Mouse (Mus musculus) hindbrain, embryonic 13.5 days (tissue): ENCODE data around the gene Slc24a2. TPM values are rescaled to one million over a fixed set of nuclear protein-coding genes. Genes with fewer than 3 reads are reported as not detected.
A peak's percentile ranks its signal among the peaks of the same experiment; 100 is the strongest.

ENCODE experiments used
- ATAC-seq: fragments of 200-750 bp; cut with Nextera tagmentation; 2 replicates; pipeline ENCODE4 v1.8.0; 2017; ENCODE audit warnings: moderate TSS enrichment; ENCODE audit not compliant: low FRiP score
- H3K27ac ChIP-seq: fragments of 300-500 bp; sonication (generic); 2 replicates; pipeline ENCODE4 v1.5.1; 2015; ENCODE audit warnings: inconsistent platforms, mild to moderate bottlenecking, moderate library complexity
- H3K27me3 ChIP-seq: fragments of 300-500 bp; sonication (generic); 2 replicates; pipeline ENCODE4 v1.6.1; 2015; ENCODE audit warnings: mild to moderate bottlenecking, inconsistent platforms
- H3K36me3 ChIP-seq: fragments of 300-500 bp; sonication (generic); 2 replicates; pipeline ENCODE4 v1.6.1; 2015; ENCODE audit warnings: mild to moderate bottlenecking, inconsistent platforms
- H3K4me1 ChIP-seq: fragments of 300-500 bp; sonication (generic); replicated peaks from 2 replicates; pipeline ENCODE4 v1.6.1; 2015; ENCODE audit warnings: inconsistent platforms
- H3K4me2 ChIP-seq: fragments of 300-500 bp; sonication (generic); 2 replicates; pipeline ENCODE4 v1.6.1; 2015; ENCODE audit warnings: inconsistent platforms, mild to moderate bottlenecking, moderate library complexity
- H3K4me3 ChIP-seq: fragments of 300-500 bp; sonication (generic); 2 replicates; pipeline ENCODE4 v1.5.1; 2015; ENCODE audit warnings: mild to moderate bottlenecking, inconsistent platforms
- H3K9ac ChIP-seq: fragments of 300-500 bp; sonication (generic); 2 replicates; pipeline ENCODE4 v1.6.1; 2015; ENCODE audit warnings: mild to moderate bottlenecking, inconsistent platforms
- H3K9me3 ChIP-seq: fragments of 300-500 bp; sonication (generic); 2 replicates; pipeline ENCODE4 v1.6.1; 2016; ENCODE audit warnings: inconsistent platforms
- WGBS: fragments of 180-500 bp; shearing (Covaris S2); methylation state at CpG from one replicate; pipeline ENCODE4 v1.1.7; 2015; 5-methylcytosine and 5-hydroxymethylcytosine counted together
- polyA plus RNA-seq: library from polyadenylated mRNA; unstranded; fragments of >200 nt; fragmentation: Nextera tagmentation; extraction: Ambion mirVana; gene quantifications from 2 replicates; pipeline ENCODE4 v1.2.1, GENCODE M21; 2015

Slc24a2 gene
- polyA plus RNA-seq, 1 experiment from 2014 or later = 2.7 TPM

DNA sequence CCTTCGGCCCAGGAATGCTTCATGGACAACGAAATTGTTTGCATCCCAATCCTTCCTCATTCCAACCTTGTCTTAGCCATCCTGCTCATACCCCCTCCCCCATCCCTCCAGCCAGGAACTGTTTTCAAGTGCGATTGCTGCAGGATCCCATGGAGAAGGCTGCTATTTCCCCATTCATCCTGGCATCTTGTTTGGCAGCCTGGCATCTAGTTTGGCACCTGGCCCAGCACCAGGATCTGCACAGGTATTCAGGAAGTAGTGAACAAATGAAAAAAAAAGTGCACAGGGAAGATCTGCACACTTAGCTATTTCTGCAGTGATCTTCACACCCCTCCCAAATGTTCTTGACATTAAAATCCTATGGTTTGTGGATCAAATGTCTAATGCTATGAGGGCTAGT is 53.2 kb downstream of the Slc24a2 start:
- H3K4me1 ChIP-seq = no peaks in the 10 kb centered on the region
- H3K4me2 ChIP-seq = no peak overlapping the region
- ATAC-seq = no peak
- no peak overlapping the region for H3K4me3 ChIP-seq
- 68% methylated on average over 3 of the region's 3 CpGs for WGBS
- H3K9ac ChIP-seq = no peak overlapping the region
- no peak overlapping the region for H3K27ac ChIP-seq
- H3K27me3 ChIP-seq = no peaks in the 10 kb centered on the region
- no peaks in the 10 kb centered on the region for H3K36me3 ChIP-seq
- H3K9me3 ChIP-seq = no peaks in the 10 kb centered on the region

DNA sequence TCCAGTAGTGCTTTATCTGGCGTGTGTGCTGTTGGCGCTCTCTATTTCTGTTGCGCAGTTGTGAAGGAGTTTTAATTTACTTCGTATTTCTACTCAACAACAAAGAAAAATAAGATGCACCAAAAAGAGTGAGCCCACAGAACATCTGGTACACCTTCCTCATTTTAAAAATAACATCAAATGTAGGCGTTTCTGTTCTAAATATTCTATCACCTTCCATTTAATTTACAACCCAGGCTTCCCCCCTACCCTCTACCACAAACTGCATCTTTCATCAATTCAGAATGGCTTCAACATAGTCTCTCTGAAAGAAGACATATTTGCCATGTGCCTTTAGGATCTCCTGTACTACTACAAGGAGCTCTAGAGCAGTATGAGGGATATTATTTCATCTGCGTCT is 66.3 kb downstream of the Slc24a2 start:
- Histone ChIP-seq H3K4me1 (no peaks in the 10 kb centered on the region), H3K9me3 (no peaks in the 10 kb centered on the region), H3K27ac (no peak overlapping the region), H3K4me3 (no peak overlapping the region), H3K27me3 (no peaks in the 10 kb centered on the region), H3K4me2 (no peak overlapping the region), H3K36me3 (no peaks in the 10 kb centered on the region), H3K9ac (no peak overlapping the region)
- WGBS = 91% methylated on average over 6 of the region's 6 CpGs
- ATAC-seq = no peak

DNA sequence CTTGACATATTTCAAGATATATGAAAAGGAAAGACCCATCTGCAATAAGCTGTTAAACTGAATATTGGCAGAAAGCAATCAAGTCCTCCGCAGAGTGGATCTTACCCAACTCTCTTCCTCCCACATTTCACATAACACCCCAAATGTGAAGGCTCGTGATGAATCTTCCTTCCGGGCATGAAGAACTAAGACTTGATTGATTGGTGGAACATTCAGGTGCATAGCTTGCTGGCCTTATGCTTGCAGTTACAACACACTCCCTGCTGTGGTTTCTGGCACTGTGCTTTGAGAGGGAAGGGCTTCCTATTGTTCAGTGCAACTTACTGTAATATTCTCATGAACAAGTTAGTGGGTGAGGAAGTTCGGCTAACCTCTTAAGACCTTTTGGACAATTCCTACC is 72.2 kb downstream of the Slc24a2 start:
- 82% methylated on average over 4 of the region's 4 CpGs for WGBS
- ATAC-seq = no peak
- Histone ChIP-seq H3K4me2 (no peak overlapping the region), H3K4me1 (no peaks in the 10 kb centered on the region), H3K9ac (no peak overlapping the region), H3K4me3 (no peak overlapping the region), H3K36me3 (no peaks in the 10 kb centered on the region), H3K27me3 (no peaks in the 10 kb centered on the region), H3K27ac (no peak overlapping the region), H3K9me3 (no peaks in the 10 kb centered on the region)

DNA sequence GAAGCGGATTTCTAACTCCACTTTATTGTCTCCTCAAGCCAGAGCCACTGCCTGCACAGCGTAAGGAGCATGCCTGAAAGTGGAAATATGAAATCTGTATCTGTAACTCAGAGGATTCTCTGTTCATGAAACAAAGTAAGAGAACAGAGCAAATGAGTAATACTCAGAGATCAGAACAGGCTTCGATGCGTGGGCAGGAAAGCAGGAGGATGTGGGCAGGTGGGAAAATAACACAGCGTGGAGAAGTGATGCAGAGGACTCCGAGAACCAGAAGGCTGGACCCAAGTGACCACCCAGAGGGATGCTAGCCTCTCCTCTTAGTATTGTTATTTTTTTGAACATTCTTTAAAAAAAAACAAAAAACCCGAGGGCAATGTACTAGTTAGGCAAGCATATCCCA is 78.3 kb downstream of the Slc24a2 start:
- H3K4me1 ChIP-seq = no peaks in the 10 kb centered on the region
- H3K4me3 ChIP-seq = no peak overlapping the region
- no peak overlapping the region for H3K27ac ChIP-seq
- no peaks in the 10 kb centered on the region for H3K9me3 ChIP-seq
- no peak for ATAC-seq
- WGBS = 83% methylated on average over 7 of the region's 7 CpGs
- H3K27me3 ChIP-seq = no peaks in the 10 kb centered on the region
- H3K9ac ChIP-seq = no peak overlapping the region
- no peak overlapping the region for H3K4me2 ChIP-seq
- no peaks in the 10 kb centered on the region for H3K36me3 ChIP-seq

DNA sequence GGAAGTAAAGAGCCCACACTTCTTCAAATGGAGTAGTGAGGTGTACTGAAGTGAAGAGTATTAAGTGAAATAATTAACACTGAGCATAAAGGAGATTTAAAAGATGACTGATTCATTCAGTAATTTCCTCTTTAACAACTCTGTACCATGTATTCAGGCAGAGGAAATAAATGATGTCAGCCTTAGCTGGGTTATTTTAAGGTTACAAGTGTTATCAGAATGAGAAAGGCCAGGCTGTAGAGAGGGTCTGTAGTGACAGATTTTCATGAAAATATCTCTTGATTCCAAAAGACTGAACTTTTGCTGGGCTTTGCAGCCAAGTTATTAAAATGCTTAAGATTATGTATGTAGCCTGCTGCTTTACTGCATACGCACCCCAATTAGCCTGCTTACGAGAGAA is 80.7 kb downstream of the Slc24a2 start:
- Histone ChIP-seq H3K4me2 (no peak overlapping the region), H3K36me3 (no peaks in the 10 kb centered on the region), H3K27ac (no peak overlapping the region), H3K9ac (no peak overlapping the region), H3K9me3 (no peaks in the 10 kb centered on the region), H3K4me1 (no peaks in the 10 kb centered on the region), H3K27me3 (no peaks in the 10 kb centered on the region), H3K4me3 (no peak overlapping the region)
- 94% methylated on average over 2 of the region's 2 CpGs for WGBS
- ATAC-seq = no peak

DNA sequence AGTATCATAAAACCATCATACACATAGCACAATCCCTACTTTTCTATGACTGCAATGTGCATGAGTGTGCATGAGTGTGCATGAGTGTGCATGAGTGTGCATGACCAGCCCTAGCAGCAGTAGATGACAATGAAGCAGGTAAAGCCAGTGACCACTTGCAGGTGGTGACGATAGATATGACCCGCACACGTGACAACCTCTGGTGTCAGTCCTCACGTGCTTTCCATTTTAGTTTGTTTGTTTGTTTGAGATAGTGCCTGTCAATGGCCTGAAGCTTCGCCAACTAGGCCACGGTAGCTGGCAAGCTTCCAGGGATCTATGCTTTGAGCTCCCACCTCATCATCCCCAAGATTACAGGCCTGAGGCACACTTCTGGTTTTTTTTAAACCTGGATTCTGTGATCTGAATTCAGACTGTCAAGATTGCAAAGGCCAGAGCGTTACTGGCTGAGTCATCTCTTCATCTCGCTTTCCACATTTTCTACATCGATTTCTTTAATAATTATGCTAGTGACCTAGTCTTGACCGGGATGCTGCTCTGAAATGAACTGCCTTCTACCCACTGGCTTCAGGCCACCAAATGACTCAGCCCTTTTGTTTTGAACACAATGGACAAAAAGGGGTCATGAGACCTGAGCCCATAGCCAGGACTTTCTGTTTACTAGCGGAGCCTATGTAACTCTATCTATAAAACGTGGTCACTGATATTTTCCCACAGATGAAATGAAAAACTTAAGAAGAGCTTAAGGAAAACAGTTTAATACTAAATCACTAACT is 88.5 kb downstream of the Slc24a2 start:
- Histone ChIP-seq H3K27me3 (no peaks in the 10 kb centered on the region), H3K27ac (no peak overlapping the region), H3K36me3 (no peaks in the 10 kb centered on the region), H3K4me1 (peaks cover 14% of the 10 kb centered on the region), H3K4me2 (no peak overlapping the region), H3K4me3 (no peak overlapping the region), H3K9ac (no peak overlapping the region), H3K9me3 (no peaks in the 10 kb centered on the region)
- peak; percentile 36; the same call in 1 of the 2 replicates for ATAC-seq
- WGBS = 72% methylated on average over 12 of the region's 12 CpGs

DNA sequence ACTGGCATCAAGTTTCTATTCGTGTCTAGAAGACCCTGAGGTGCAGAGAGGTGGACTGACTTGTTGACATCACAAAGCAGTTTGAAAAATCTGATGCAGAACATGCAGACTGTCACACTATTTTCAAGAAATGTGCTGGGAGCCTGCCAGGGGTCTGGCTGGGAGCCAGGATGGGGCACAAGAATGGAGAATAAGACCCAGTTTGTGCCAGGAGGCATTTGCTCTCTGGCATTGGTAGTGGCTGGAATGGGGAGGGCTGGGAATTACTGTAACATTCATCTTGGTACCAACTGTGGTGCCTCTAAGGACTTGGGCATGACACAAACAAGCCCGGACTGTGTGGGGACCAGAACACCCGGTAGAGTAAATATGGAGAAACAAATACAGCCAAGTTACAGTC is 89.4 kb downstream of the Slc24a2 start:
- peaks cover 14% of the 10 kb centered on the region for H3K4me1 ChIP-seq
- ATAC-seq = peak; percentile 74; the same call in 1 of the 2 replicates
- no peak overlapping the region for H3K4me3 ChIP-seq
- H3K36me3 ChIP-seq = no peaks in the 10 kb centered on the region
- no peak overlapping the region for H3K4me2 ChIP-seq
- no peak overlapping the region for H3K9ac ChIP-seq
- H3K9me3 ChIP-seq = no peaks in the 10 kb centered on the region
- 74% methylated on average over 3 of the region's 3 CpGs for WGBS
- no peaks in the 10 kb centered on the region for H3K27me3 ChIP-seq
- no peak overlapping the region for H3K27ac ChIP-seq

DNA sequence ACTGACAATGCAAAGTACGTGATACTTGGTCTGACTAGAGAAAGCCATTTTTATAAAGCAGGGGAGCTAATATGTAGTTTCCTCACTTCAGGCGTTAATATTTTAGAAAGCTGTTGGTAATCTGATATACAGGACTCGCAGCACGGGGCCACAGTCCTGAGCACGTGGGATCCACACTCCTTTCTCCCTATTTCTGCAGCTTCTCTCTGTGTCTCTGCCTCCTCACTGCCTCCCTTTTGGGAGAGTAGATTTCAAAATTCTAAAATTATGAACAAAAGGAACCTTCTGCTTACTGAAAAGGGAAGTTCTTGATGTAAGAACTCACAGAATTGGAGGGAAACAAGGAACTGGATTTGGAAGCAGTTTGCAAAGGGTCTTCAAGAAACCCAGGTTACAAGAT is 97.8 kb downstream of the Slc24a2 start:
- ATAC-seq = no peak
- H3K9ac ChIP-seq = no peak overlapping the region
- no peaks in the 10 kb centered on the region for H3K4me1 ChIP-seq
- no peaks in the 10 kb centered on the region for H3K27me3 ChIP-seq
- WGBS = 88% methylated on average over 5 of the region's 5 CpGs
- no peaks in the 10 kb centered on the region for H3K9me3 ChIP-seq
- H3K27ac ChIP-seq = no peak overlapping the region
- H3K36me3 ChIP-seq = no peaks in the 10 kb centered on the region
- no peak overlapping the region for H3K4me3 ChIP-seq
- no peak overlapping the region for H3K4me2 ChIP-seq

DNA sequence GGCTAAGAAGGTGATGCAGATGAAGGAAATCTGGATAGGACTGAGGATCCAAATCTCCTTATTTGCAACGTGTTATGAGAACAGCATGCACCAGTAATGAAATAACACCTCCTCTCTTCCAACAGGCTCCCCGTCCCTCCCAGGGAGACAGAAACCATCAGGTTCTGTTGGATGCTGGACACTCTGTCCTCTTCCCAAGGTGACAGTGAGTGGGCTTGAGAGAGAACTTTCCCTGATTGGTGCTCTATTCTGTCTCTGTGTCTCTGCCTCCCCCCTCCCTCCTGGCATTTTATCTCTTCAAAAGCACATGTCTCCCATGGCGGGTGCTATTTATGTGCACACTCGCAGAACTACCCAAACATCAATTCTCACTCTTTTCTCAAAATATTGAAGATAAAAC is 103.5 kb downstream of the Slc24a2 start:
- H3K9ac ChIP-seq = no peak overlapping the region
- H3K36me3 ChIP-seq = no peaks in the 10 kb centered on the region
- H3K27me3 ChIP-seq = no peaks in the 10 kb centered on the region
- 83% methylated on average over 4 of the region's 4 CpGs for WGBS
- no peaks in the 10 kb centered on the region for H3K4me1 ChIP-seq
- ATAC-seq = no peak
- H3K9me3 ChIP-seq = no peaks in the 10 kb centered on the region
- H3K27ac ChIP-seq = no peak overlapping the region
- H3K4me3 ChIP-seq = no peak overlapping the region
- H3K4me2 ChIP-seq = no peak overlapping the region

DNA sequence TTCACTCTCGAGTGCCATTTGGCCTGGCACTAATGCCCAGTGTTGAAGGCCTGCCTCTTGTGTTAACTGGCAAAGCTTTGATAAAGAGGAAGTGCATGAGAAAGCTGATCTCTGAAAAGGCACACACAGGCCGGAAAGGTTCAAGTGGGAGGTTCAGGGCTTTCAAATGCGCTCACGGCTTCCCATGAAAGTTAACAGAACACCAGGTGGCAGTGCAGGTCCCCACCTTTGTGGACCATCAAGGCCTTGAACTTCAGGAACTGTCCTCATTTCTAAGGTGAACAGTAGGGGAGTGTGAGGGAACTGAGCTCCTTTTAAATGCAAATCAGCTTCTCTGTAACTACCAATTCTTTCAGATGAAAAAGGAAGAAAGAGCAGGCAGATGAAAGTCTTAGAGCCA is 110.5 kb downstream of the Slc24a2 start:
- 48% methylated on average over 4 of the region's 4 CpGs for WGBS
- Histone ChIP-seq H3K9me3 (no peaks in the 10 kb centered on the region), H3K9ac (no peak overlapping the region), H3K27ac (no peak overlapping the region), H3K36me3 (no peaks in the 10 kb centered on the region), H3K4me1 (no peaks in the 10 kb centered on the region), H3K4me3 (no peak overlapping the region), H3K27me3 (no peaks in the 10 kb centered on the region), H3K4me2 (no peak overlapping the region)
- ATAC-seq = no peak

DNA sequence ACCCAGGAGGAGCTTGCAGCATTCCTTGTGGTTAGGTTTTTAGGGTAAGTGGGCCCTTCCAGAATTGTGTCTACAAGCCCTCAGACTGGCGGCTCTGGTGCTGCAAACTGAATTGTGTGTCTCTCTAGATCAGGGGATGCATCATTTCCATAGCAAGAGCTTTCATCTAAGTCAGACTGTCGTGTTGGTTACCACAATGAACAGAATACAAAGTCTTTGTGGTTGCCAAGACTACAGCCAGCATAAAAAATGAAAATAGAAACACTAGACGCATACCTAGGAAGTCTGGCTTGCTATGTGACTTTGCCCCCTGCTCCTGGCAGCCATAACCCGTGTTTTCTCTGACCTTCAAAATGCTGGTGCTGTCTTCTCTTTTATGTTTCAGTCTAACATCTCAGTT is 114.6 kb downstream of the Slc24a2 start:
- H3K27ac ChIP-seq = no peak overlapping the region
- no peaks in the 10 kb centered on the region for H3K9me3 ChIP-seq
- H3K27me3 ChIP-seq = no peaks in the 10 kb centered on the region
- WGBS = 44% methylated on average over 4 of the region's 4 CpGs
- no peak overlapping the region for H3K4me3 ChIP-seq
- no peak overlapping the region for H3K9ac ChIP-seq
- H3K4me1 ChIP-seq = no peaks in the 10 kb centered on the region
- no peak overlapping the region for H3K4me2 ChIP-seq
- no peaks in the 10 kb centered on the region for H3K36me3 ChIP-seq
- no peak for ATAC-seq

DNA sequence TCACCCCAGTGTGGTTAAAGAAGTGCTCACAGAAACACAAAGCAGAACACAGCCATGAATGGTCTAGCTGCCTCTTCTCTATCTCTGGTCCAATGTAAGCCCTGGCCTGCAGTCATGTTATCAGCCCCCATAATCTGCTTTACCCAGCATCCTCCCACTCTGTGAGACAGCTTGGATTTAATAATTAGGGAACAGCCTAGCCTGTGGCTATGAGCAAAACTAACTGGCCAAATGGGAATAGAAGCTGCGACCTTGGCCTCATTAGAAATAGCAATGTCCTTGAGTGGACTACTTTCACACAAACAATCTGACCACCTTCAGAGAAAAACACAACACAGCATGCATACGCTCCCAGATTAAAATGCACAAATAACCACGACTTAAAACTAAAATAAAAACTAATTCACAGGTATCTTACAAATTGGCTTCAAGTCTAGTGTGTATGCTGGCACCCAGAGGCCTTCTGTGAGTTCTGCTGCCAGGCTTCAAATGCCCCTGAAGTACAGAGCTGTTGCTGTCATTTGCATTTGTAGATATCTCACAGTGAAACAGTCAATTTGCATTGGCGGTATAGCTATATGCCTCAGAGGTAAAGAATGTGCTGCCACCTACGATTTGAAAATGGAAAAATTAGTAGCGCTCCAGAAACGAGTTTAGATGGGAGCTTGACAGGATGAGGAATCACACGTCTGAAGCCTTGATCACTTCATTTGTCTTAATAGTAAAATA is 120.8 kb downstream of the Slc24a2 start:
- Histone ChIP-seq H3K27ac (no peak overlapping the region), H3K36me3 (no peaks in the 10 kb centered on the region), H3K27me3 (no peaks in the 10 kb centered on the region), H3K4me1 (no peaks in the 10 kb centered on the region), H3K4me2 (no peak overlapping the region), H3K4me3 (no peak overlapping the region), H3K9me3 (no peaks in the 10 kb centered on the region), H3K9ac (no peak overlapping the region)
- 75% methylated on average over 8 of the region's 8 CpGs for WGBS
- ATAC-seq = no peak

DNA sequence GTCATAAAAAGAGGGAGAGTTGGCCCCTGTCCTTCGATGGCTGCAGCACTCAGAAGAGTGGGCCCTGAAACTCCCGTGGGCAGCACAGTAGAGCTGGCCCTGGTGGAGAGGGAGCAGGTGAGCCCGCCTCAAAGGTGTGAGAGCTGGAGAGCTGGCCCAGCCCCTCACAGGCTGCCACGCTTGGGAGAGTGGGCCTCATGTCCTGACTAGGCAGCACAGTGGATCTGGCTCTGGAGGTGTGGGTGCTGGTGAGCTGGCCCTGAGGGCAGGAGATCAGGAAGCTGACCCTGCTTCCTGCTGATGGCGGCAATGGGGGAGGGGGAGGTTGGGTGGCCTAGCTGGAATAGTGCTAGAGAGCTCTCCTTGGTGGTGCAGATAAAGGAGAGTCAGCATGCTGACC is 129.3 kb downstream of the Slc24a2 start:
- WGBS = 84% methylated on average over 5 of the region's 5 CpGs
- Histone ChIP-seq H3K4me1 (no peaks in the 10 kb centered on the region), H3K9ac (no peak overlapping the region), H3K4me3 (no peak overlapping the region), H3K4me2 (no peak overlapping the region), H3K9me3 (no peaks in the 10 kb centered on the region), H3K36me3 (no peaks in the 10 kb centered on the region), H3K27ac (no peak overlapping the region), H3K27me3 (no peaks in the 10 kb centered on the region)
- ATAC-seq = no peak
